Mouse (Mus musculus): ENCODE data around the gene Olfr77. TPM values are rescaled to one million over a fixed set of nuclear protein-coding genes. Genes with fewer than 3 reads are reported as not detected.

Gene Olfr77
- total RNA-seq (2021), result not detected

DNA sequence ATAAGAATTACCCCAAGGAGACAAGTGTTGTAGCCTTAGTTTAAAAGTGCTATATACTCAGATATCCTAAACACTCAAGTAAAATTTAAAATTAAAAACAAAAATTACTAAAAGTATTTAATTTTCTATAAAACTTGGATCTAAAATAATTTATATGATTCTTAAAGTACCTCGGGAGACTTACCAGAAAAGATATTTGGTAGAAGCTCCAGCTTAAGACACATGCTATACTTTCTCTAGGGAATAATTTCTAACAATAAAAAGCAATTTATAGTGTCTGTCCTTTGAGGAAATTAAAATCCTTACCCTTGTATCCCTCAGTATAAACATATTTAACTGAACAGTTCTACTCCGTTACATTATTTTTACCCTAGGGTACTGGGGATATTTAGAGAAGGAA is at the start of gene Olfr77:
Gene Olfr77 (plus strand): TSS at position 301 of the 400 bp plus-strand sequence.
- DNase-seq, result no peak

DNA sequence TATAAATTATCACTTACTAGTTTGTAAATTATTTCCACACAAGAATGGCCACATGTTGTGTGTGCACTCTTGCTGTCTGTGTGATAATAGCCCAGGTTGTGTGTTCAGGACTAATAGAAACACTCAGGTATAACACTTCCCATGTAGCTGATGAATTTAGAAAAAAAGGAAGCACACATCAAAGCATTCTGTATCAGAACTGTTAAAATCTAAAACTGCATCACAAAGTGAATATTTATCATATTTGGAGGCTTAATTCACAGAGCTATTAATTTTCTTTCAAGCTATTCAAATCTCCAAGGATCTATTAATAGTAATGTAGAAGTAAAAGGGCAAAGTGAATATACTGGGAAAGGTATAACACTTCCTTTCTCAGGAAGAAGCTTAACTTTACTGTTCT is 28.8 kb upstream of the Olfr77 start, which contains the start of gene Olfr862:
Gene Olfr862 (minus strand): TSS at position 101 of the 400 bp plus-strand sequence.
- no peak for DNase-seq

DNA sequence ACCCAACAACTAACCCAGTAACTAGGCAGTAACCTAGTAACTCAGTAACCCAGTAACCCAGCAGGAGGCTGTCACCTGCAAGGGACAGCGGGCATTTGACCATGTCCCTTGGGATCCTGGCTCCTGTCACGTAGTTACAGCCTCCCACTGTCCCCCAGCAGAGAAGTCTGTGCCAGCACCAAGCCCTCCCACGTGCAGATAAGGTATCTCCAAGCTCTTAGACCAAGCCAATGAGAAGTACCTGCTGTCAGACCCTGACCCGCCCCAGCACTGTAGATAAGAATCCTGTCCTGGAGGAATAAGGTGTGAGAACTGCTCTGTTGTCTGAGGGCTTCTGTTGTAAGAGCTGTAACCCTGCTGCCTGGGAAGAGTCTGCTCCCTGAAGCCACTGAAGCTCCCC is 5.5 kb upstream of the Olfr77 start:
- DNase-seq, result no peak

Other genes starting within 250 kb of the Olfr77 start
- gene Olfr857, start 207.4 kb upstream of the Olfr77 start, total RNA-seq (2021), result not detected
- not detected for gene Olfr58, start 136.6 kb upstream of the Olfr77 start, total RNA-seq (2021)
- gene Olfr859, start 112.0 kb upstream of the Olfr77 start, total RNA-seq (2021), result not detected
- gene Olfr860, start 67.1 kb upstream of the Olfr77 start, total RNA-seq (2021), result not detected
- gene Olfr862, start 28.9 kb upstream of the Olfr77 start, total RNA-seq (2021), result not detected
- not detected for gene Olfr866, start 111.2 kb downstream of the Olfr77 start, total RNA-seq (2021)
- not detected for gene Olfr867, start 140.7 kb downstream of the Olfr77 start, total RNA-seq (2021)
- not detected for gene Olfr868, start 181.8 kb downstream of the Olfr77 start, total RNA-seq (2021)
- gene Olfr869, start 212.1 kb downstream of the Olfr77 start, total RNA-seq (2021), result not detected

All from layer of hippocampus, postnatal 36 days (tissue).